Mouse (Mus musculus) testis, postnatal 14 days (tissue): Measurements from ENCODE around the gene Prss57.
"Not testable (repeated sequence)": the region's sequence is repeated elsewhere in the genome, so short reads cannot be mapped to it uniquely, and the experiment has no call there.

Experiments used
- DNase-seq: peaks from one replicate; pipeline ENCODE4 v3.0.0; 2021; ENCODE audit warnings: low spot score

Prss57 gene

GRCm38 (mm10) chr10:79781139-79781538, 9.6 kb downstream of the Prss57 start:
- DNase-seq = no peak

- no peak for DNase-seq
Observed at GRCm38 (mm10) chr10:79780664-79781015, 10.1 kb downstream of the Prss57 start.

- peak; percentile 97 for DNase-seq
Observed at GRCm38 (mm10) chr10:79779784-79780663, 10.7 kb downstream of the Prss57 start.

- no peak for DNase-seq
Observed at GRCm38 (mm10) chr10:79779193-79779592, 11.6 kb downstream of the Prss57 start.

- DNase-seq = peak; percentile 53
Observed at GRCm38 (mm10) chr10:79778006-79778405, 12.8 kb downstream of the Prss57 start.

GRCm38 (mm10) chr10:79777103-79777531, 13.6 kb downstream of the Prss57 start, which contains the start of gene Fstl3:
TSS of gene Fstl3 (plus strand) at chr10:79777272.
- no peak for DNase-seq

GRCm38 (mm10) chr10:79774486-79775279, 16.1 kb downstream of the Prss57 start:
- peak; percentile 89 for DNase-seq

GRCm38 (mm10) chr10:79773208-79773607, 17.6 kb downstream of the Prss57 start:
- DNase-seq = peak; percentile 55

GRCm38 (mm10) chr10:79772320-79772719, 18.4 kb downstream of the Prss57 start:
- DNase-seq = no peak

GRCm38 (mm10) chr10:79769329-79769728, 21.4 kb downstream of the Prss57 start:
- no peak for DNase-seq

GRCm38 (mm10) chr10:79768400-79768799, 22.4 kb downstream of the Prss57 start:
- DNase-seq = peak; percentile 58

GRCm38 (mm10) chr10:79767372-79768244, 23.2 kb downstream of the Prss57 start:
- peak; percentile 95 for DNase-seq

- peak; percentile 100 for DNase-seq
Observed at GRCm38 (mm10) chr10:79766508-79767325, 24.0 kb downstream of the Prss57 start, which contains the start of gene Rnf126. TSS of gene Rnf126 (minus strand) at chr10:79766952.

GRCm38 (mm10) chr10:79766001-79766507, 24.7 kb downstream of the Prss57 start:
- DNase-seq = no peak

- no peak for DNase-seq
Observed at GRCm38 (mm10) chr10:79765228-79765745, 25.5 kb downstream of the Prss57 start.

GRCm38 (mm10) chr10:79764234-79764633, 26.5 kb downstream of the Prss57 start:
- DNase-seq = no peak

GRCm38 (mm10) chr10:79762875-79763274, 27.9 kb downstream of the Prss57 start:
- DNase-seq = no peak

- no peak for DNase-seq
Observed at GRCm38 (mm10) chr10:79760603-79761143, 30.1 kb downstream of the Prss57 start.

GRCm38 (mm10) chr10:79759675-79760074, 31.1 kb downstream of the Prss57 start:
- DNase-seq = not testable (repeated sequence)

GRCm38 (mm10) chr10:79756660-79757059, 34.1 kb downstream of the Prss57 start:
- DNase-seq = no peak
